Mouse (Mus musculus) spleen, embryonic (tissue): ENCODE measurements around the gene Ubr2.

Experiments used
- CTCF ChIA-PET: fragments of 350-600 bp; sonication (Branson Sonifier 250); formaldehyde crosslinking; loops from one replicate; lab custom pipeline; 2022; lab: Charles Lee

Gene Ubr2

DNA sequence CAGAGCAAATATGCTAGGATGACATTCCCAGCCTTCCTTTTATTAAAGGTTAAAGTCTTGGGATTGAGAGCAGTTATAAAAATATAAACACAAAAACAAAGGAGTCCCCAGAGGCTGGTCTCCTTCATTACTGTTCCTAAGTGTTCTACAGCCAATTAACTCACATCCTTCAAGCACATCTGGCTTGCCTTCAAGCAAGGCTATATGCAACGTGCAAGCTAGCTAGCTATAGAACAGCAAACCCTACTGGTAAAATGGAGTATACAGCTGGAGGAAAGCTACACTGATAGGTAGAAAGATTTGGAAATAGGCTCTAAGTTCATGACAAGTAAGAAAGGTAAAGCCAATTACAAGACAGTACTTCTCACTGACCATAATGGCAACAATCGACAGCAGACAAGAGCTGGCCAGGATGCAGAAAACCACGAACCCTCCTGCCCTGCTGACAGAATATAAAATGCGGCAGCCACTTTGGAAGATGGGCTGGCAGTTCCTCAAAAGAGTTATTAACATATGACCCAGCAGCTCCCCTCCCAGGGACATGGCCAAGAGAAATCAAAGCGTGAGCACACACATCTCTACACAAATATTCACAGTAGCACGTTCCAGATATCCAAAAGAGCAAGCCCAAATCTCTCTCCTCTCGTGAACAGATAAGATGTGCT lies 4.5 kb downstream of the Ubr2 start:
- CTCF ChIA-PET, result interaction anchor here (0.8 kb wide), 1 partner anchor 15 kb away, joined by 6 read pairs; no protein-coding TSS in a partner anchor

DNA sequence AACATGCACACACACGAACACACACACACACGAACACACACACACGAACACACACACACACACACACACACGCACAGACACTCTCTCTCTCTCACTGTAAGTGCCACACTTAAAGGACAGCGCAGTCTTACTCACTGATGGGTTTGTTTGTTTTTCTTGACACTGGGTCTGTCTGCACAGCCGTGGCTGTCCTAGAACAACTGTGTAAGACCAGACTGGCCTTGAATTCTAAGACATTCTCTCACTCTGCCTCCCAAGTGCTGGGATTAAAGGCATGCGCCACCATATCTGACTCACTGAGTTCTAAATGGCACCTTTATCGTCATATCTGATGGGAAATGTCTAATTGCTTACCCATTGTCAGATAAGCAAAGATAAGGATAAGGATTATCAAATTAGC lies 7.1 kb downstream of the Ubr2 start:
- CTCF ChIA-PET, result no interaction called here

DNA sequence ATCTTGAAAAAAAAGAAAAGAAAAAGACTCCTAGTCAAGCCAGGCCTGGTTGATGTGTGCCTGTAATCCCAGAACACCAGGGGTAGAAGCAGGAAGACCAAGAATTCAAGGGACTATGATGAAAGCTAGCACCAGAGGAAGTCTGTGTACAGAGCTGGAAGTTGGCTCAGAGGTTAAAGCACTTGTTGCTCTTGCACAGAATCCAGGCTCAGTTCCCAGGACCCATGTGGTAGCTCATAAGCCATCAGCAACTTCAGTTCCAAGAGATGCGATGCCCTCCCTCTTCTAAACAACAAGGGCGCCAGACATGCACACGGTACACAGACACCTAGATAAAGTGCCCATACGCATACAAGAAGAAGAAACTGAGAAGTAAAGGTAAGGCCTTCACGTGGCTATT lies 8.0 kb downstream of the Ubr2 start:
- CTCF ChIA-PET, result no interaction called here

DNA sequence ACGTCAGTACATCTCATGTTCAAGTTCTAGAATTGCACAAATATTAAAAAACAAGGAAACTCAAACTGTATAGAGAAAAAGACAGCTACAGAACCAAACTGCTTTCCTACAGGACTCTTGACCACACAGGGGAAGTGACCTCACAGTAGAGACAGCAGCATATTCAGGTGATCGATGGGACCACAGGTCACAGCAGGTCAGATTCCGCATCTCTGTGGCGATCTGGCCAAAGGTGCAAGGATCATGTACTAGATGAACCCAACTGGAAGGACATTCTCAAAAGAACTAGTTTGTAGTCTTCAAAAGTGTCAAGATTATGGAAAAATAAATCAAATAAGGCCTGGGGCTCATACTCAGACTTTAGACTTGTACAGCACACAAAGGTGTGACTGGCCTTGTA lies 11.5 kb downstream of the Ubr2 start:
- CTCF ChIA-PET, result interaction anchor here (0.6 kb wide), 1 partner anchor 336 kb away, joined by 3 read pairs; no protein-coding TSS in a partner anchor

DNA sequence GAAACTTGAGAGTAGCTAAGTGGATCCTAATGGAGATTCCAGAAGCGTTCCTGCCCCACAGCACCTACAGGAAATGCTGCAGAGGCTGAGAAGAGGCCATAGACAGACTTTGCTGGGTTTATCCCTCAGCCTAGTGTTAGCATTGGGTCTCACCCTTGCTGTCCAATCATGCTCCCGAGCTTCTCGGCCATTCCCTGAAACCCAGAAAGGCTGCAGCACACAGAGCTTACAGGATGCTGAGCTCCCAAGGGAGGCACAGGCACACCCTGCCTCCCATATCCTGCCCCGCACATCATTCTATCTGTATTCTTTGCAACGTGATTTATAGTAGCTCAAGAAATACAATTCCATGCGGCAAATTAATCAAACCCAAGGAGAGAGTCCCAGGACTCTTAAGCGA lies 13.9 kb downstream of the Ubr2 start:
- CTCF ChIA-PET, result no interaction called here

DNA sequence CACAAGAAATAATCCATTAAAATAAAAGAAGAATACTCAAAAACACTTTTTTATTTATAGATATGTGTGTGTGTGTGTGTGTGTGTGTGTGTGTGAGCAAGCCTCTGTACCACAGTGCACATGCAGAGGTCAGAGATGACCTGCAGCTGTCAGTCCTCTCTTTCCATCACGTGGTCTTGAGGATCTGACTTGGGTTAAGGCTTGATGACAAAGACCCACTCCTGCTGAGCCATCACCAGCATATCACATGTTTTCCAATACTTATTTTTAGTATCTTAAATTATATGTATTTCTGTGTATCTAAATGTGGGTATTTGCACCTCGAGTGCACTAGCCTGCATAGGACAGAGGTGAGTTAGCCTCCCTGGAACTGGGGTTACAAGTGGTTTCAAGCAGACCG lies 14.7 kb downstream of the Ubr2 start:
- CTCF ChIA-PET, result no interaction called here

DNA sequence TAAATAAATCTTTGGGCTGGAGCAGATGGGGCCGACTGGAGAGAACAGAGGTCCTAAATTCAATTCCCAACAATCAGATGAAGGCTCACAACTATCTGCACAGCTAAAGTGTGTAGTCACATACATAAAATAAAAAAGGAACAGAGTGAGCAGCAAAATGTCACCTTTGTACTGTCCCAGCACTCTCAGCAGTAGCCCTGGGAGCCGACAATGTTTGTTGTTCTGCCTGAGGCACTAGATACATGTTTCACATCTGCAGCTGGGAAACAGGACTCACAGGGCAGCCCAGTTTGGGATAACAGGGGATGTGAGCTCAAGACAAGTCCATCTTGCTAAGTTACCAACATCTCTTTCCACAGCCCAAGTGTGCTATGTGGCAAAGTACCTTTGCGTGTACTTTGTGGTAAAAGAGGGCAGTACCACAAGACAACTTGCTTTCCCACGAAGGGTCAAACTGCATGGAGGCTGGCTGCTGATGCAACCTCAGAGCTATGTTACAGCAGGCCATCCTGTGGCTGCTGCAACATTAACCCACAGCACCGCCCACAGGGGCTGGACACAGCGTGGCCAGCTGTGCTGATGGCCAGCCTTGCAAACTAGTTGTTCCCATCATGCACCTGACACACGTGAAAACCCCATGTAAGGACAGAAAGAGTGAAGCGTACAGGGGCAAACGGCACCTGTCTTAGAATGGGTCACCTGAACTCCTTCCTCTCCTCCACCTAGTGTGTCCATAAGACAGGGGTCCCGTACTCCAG lies 15.5 kb downstream of the Ubr2 start:
- CTCF ChIA-PET, result interaction anchor here (0.6 to 1.4 kb wide), 2 partner anchors 10 to 51 kb away, joined by 3 read pairs; no protein-coding TSS in a partner anchor

DNA sequence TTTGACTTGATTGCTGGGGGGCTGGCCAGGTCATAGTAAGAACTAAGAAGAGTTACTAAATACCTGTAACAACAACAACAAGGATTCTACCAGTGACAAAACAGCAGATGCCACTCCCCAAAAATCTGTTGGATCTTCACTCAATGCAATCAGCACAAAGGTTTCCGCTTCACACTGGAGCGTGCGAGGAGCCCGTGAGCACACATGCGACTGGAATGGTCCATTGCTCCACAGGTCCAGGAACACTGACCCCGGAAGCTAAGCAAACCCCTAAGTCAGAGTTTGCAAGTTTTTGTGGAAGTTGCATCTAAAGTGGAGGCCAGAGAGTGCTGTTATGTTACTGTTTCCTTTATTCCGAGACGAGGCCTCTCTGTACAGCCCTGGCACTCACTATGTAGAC lies 16.7 kb downstream of the Ubr2 start:
- CTCF ChIA-PET, result no interaction called here

DNA sequence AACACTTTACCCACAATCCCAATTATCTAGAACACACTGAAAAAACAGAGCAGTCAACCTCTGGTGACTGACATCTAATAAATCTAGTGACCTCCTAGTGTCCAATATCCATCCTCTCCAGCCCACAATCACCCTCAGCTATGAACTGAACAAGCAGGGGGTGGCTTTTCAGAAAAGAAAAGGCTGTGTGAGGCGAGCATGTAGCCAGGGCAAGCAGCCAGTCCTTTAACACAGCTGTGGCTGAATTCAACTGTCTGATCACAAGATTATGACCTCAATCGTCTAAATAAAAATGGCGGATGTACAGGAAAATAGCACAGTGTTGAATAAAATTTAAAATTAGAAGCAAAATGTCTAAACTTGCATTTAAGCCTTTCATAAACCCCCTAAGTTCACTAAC lies 22.7 kb downstream of the Ubr2 start:
- CTCF ChIA-PET, result no interaction called here

DNA sequence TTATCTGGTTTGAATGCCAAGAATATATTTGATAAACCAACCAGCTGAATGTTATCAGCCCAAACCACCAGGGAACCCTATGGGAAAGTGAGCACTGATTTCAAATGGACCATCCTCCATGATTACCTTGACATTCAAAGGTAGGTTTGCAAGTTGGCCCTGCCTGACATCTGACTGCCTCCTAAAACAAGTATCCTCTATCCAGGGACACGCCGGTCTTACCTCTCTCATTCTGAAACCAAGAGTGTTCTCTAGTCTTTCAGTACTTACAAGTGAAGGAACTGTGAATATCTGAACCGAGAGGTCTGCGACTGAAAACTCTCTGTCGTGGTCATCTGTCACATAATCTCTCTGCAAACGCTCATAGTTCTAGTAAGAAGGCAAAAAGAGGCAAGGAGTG lies 30.3 kb downstream of the Ubr2 start:
- CTCF ChIA-PET, result interaction anchor here (1.1 kb wide), 1 partner anchor 53 kb away, joined by 7 read pairs; no protein-coding TSS in a partner anchor

DNA sequence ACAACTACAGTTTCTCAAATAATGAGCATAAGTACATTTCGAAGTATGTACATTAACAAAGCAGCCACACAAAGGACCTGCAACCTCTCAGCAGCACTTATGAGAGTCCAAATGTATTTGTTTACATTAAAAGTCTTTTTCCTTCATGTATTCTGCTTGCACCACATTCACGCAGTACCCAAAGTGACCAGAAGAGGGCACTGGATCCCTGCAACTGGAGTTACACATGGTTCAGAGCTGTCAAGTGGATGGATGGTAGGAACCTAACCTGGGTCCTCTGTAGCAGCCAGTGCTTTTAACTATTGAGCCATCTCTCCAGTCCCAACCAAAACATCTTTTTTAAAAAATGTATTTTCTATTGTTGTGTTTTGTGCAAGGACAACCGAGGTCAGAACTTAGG lies 35.2 kb downstream of the Ubr2 start:
- CTCF ChIA-PET, result interaction anchor here (0.5 to 0.6 kb wide), 2 partner anchors 17 to 36 kb away, joined by 3 to 5 read pairs; no protein-coding TSS in a partner anchor

DNA sequence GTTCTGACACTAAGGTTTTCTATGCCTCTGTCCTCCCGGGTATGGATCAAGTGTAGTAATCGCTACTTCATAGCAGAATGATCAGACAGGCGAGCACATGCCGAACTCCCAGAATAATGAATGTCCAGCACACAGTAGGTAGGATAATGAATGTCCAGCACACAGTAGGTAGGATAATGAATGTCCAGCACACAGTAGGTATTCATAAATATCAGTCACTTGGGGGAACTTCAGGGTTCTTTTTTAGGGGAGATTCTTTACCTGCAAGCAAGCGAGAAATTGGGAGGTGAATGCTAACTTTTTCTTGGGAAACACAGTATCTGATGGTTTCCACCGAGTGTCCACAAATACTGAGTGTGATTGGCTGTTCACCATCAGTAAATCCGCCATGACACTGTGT lies 37.8 kb downstream of the Ubr2 start:
- CTCF ChIA-PET, result no interaction called here

DNA sequence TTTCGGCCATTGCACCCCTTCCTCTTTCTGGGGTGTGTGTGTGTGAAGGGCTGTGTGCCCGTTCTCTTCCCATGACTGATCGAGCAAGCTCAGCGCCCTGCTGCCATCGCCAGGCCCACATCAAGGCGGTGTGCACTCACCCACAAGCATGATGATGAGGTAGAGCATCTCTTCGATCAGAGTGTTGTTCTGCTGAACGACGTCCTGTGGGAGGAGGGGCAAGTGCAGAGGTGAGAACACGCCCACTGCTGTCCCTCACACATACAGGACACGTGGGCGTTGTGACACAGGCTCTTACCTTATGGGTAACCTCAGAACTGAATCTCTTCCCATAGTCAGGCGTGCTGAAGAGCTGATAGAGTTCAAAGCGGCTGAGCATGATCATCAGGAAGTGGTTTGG lies 43.5 kb downstream of the Ubr2 start:
- CTCF ChIA-PET, result no interaction called here

DNA sequence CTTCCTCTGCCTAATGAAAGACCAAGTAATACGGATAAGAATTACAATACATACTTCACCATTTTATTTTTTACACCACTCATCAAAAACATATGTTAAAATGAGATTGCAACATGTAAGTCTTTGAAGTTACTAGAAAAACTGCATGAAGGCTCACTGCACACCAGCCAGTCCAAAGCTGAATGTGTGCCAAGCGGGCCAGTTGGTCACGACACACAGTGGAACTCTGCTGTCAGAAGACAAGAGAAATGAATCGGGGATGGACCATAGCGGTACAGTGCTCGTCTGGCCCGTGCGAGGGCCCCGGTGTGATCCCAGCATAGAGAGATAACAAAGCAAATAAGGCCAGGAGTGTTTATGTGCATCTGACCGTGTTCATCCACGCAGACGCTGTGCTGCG lies 47.2 kb downstream of the Ubr2 start:
- CTCF ChIA-PET, result no interaction called here

DNA sequence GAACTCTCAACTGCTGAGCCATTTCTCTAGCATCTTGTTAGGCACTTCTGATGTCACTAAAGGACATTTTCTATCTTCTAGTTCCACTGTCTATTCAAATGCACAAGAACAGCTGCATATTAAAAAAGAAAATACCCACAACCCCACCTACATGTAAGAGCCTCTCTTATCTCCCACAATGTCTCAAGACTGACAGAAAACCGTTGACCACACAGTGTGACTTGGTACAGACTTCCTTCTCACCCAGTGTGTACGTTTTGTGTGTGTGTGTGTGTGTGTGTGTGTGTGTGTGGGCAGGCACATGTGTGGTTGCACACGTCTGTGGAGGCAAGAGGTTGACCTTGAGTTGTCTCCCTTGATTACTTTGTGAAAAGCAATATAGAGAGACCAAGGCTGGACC lies 48.2 kb downstream of the Ubr2 start:
- CTCF ChIA-PET, result no interaction called here

DNA sequence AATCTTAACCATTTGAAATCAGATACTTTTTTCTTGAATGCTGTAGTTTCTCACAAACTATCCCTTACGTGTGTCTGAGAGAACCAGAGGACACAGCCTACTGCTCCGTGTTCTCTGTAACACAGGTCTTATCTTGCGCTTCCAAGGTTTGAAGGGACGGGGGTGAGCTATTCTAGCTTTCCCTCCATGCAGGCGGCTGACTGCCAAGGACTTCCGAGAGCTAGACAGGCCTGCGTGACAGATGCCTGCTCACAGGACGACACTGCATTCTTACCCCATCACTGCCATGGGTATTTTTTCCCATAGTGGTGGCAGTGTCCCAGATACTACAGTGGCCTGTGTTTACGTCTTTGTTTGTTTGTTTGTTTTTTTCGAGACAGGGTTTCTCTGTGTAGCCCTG lies 50.1 kb downstream of the Ubr2 start:
- CTCF ChIA-PET, result no interaction called here

DNA sequence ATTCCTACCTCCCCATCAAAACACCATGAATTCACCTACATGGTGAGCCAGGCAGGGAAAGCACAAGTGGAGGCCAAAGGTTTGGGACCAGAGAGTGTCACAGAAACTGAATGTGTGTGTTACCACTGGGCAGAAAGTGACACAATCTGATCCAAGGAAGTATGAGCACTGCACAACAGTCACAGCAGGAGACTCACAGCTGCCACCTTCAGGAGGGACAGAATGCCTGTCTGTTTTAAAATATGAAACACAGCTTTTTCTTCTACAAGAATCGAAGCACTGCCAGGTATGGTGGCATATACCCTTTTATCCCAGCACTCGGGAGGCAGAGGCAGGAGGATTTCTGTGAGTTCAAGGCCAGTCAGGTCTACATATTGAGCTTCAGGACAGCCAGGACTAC lies 52.3 kb downstream of the Ubr2 start:
- CTCF ChIA-PET, result interaction anchor here (0.6 kb wide), 1 partner anchor 17 kb away, joined by 3 read pairs; no protein-coding TSS in a partner anchor

DNA sequence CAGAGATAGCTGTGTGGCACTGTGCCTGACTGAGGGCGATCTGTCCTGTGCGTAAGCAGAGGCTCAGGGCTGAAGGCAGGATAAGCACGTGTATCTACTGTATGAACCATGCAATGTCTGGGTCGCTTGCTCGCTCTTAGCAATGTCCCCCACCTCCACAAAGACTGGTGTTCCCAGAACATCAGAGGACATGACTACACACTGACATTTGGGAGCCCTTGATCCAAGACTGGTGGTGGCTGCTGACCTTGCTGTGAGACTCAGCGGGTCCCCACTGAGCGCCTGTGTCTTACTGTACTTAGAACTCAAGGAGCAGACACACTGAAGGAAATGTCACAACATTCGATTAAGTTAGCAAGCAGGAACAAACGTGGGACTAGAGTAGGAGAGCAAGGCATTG lies 64.1 kb downstream of the Ubr2 start:
- CTCF ChIA-PET, result no interaction called here

DNA sequence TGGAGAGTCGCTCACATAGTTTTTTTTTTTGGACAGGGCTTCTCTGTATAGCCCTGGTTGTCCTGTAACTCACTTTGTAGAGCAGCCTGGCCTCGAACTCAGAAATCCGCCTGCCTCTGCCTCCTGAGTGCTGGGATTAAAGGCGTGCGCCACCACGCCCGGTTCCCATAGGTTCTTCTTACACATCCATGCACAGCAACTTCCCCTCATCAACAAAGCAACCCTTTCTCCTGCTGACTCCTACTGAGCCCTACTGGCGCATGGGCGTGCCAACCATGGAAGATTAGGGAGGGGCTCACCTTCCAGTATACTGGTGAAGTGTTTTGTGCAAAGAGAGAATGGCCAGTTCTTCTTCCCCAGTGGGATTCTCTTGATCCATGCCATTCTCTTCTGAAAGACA lies 67.9 kb downstream of the Ubr2 start:
- CTCF ChIA-PET, result no interaction called here

DNA sequence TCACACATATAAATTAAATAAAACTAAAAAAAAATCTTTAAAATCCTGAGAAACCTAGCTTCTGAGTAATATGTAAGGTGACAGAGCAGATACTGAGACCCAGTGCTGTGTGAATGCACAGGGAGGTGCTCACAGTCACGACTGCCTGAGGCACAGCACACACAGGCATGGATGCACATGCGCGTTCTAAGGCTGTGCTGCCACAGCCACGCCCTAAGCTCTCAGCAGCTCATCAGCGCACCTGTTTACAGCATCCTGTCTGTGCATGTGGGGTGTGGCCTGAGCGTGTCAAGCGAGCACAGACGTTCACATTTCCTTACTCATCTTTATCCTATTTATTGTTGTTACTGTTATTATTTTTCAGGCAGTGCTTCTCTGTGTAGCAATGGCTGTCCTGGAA lies 69.9 kb downstream of the Ubr2 start:
- CTCF ChIA-PET, result no interaction called here

DNA sequence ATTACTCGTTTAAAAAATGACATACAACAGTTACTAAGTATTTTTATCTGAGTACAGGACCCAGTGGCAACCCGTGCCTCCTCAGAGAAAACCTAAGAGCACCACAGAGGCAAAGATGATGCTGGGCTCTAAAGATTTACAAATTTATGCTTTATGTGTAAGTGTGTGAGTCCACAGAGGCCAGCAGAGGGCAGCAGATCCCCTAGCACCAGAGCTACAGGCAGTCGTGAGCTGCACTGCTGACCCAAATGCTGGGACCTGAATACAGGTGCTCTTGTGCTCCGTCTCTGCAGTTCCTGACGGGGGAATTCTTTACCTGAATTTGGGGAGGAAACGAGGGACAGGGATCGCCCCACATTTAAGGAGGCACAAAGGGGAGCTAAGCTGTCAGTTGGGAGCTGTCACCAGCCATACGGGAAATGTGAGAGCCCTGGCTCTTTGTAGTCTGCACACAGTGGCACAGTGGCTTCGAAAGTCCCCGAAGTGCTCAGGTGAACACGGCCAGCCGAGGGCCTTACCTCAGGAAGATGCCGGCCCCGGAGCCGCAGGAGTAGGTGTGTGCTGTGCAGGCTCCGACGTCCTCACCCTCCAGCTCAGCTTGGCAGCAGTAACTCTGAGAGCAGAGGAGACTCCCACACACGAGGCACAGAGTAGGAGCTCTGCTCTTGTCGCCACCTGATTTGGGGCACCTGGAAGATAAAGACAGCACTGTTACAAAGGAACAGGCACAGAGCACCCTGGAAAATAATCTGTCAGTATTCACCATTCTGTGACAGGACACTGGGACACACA lies 76.6 kb downstream of the Ubr2 start:
- CTCF ChIA-PET, result no interaction called here

DNA sequence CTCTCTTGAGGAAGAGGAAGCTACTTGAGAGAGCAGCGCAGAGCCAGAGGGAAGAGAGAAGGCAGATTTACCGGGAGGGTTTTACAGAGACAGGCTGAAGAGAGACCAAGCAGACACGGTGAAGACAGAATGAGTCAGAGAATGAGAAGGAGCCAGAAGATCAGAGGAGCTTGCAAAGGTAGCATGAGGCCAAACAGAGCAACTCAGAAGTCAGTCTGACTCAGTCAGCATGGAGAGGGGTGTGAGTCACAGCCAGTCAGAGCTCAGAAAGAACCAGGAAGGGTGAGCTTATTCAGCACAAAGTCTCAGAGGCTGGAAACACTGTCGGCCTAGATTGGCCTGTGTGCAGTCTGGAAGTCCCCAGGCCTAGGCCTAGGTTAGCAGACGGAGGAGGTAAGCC lies 77.4 kb downstream of the Ubr2 start:
- CTCF ChIA-PET, result no interaction called here
